Mouse (Mus musculus) right cerebral cortex, adult 18-20 months (tissue): ENCODE data around the gene Hephl1.
"Not testable (repeated sequence)": the region's sequence is repeated elsewhere in the genome, so short reads cannot be mapped to it uniquely, and the experiment has no call there.

Source experiments
- DNase-seq: peaks from one replicate; pipeline ENCODE4 v3.0.0; 2022; ENCODE audit warnings: mixed read lengths

The Hephl1 gene

DNA sequence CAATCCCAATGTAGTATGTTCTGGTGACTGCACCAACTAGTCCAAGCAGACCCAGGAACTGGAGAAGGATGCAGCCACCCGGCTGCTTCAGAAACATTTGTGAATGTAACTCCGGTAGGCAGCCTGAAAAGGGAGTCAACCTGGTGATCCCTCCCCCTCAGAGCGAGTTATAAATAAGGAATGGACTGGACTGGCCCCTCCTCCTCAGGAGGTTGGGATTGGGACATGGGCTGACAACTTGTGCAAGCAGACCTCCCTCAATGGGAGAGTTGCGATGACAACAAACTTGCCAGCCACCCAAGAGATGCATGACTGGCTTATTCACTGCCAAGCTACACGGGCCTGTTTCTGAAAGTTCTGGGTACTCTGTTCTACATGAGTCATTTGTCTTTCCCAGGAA is at the start of gene Hephl1:
Gene Hephl1 (minus strand): TSS at position 101 of the 400 bp plus-strand sequence.
- DNase-seq: no peak

GRCm38 (mm10) chr9:15149246-15149926 is 37.5 kb upstream of the Hephl1 start:
- DNase-seq: no peak

- DNase-seq: no peak
These were observed 28.6 kb upstream of the Hephl1 start for GRCm38 (mm10) chr9:15140546-15140945.

DNA sequence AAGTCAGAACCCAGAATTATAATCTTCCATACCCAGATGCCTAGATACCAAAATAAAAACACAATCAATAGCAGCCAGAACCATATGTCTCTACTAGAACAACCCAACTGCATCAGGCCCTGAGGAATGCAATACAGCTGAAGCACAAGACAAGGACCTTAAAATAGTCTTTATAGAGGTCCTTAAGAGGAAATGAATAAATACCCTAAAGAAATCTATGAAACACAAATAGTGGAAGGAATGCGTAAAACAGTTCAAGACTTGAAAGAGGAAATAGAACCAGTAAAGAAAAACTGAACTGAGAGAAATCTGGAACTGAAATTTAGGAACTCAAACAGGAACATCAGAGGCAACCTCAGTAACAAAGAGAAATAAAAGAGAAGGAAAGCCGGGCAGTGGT is 14.0 kb upstream of the Hephl1 start:
- DNase-seq: no peak

DNA sequence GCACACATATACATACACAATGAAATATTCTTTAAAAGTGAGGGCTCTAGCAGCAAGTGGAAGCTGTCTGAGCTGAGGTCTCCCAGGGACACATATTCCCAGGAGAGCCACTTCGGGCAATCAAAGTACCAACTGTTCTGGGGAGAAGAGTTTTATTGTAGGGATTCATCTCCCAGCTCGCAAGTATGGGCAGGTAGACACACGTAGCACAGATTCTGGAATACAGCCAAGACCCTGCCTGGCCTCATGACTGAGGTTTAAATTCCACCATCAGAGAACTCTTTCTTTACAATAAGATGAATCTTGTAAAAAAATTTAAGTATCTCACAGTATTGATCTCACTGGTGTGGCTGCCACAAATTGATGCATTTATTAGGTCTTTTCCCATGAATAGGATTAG is 10.5 kb upstream of the Hephl1 start:
- no peak for DNase-seq

- DNase-seq: no peak
These were observed 9.0 kb upstream of the Hephl1 start for GRCm38 (mm10) chr9:15120841-15121358.

GRCm38 (mm10) chr9:15120209-15120608 is 8.3 kb upstream of the Hephl1 start:
- no peak for DNase-seq

- no peak for DNase-seq
These were observed 7.6 kb upstream of the Hephl1 start for GRCm38 (mm10) chr9:15119515-15119914.

DNA sequence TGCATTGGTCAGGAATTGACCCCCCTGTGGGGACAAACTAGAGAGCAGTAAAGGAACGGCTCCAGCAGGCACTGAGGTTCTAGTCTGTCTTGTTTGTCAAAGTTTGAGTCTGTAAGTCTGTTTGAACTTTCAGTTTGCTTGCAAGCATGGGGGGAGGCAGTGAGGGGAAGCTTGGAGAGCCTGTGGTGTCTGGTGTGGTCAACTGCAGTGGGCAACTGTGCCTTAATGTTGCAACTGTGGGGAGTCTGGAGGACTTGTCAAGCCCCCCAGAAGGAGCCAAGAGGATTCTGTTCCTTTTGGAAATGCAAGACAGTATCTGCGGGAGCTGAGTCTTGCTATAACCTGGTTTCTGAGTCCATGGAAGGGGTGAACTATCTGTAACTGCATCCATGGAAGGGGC is 4.3 kb upstream of the Hephl1 start:
- no peak for DNase-seq

DNA sequence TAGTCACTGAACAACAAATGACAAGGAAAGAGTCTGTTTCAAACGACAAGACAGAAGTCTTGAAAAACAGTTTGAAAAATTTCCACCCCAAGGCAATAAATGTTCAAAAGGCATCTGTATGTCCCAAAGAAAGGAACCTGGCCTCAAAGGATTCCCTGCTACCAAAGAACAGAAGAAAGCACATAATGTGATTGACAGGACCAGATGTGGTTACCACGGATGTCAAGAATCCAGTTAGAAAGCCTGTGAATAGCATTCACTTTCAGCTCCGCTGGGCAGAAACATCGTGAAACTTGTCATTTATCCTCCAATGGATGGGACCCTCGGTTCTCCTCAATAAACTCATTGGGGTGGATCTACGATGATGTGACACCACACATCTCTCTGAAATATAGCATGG is 2.2 kb upstream of the Hephl1 start:
- no peak for DNase-seq

GRCm38 (mm10) chr9:15108101-15108500 is 3.8 kb downstream of the Hephl1 start:
- no peak for DNase-seq

DNA sequence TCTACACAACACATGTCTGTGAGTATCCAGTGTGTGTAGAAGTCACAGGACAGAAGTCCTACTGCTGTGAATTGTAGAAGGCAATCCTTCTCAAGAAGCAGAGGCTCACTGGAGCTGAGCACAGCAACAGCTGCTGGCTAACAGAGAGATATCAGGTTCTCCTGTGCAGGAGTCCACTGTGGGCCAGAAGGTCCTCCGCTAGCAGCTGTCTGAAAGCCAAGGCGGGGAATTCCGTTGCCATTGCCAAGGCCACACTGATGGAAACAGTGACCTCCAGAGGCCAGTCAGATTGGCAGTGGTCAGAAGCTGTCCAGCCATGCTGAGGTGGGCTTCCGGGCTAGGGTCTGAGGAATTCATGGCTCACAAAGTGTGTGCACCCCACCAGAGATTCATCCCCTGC is 6.8 kb downstream of the Hephl1 start:
- no peak for DNase-seq

GRCm38 (mm10) chr9:15103579-15104300 is 8.2 kb downstream of the Hephl1 start:
- no peak for DNase-seq

DNA sequence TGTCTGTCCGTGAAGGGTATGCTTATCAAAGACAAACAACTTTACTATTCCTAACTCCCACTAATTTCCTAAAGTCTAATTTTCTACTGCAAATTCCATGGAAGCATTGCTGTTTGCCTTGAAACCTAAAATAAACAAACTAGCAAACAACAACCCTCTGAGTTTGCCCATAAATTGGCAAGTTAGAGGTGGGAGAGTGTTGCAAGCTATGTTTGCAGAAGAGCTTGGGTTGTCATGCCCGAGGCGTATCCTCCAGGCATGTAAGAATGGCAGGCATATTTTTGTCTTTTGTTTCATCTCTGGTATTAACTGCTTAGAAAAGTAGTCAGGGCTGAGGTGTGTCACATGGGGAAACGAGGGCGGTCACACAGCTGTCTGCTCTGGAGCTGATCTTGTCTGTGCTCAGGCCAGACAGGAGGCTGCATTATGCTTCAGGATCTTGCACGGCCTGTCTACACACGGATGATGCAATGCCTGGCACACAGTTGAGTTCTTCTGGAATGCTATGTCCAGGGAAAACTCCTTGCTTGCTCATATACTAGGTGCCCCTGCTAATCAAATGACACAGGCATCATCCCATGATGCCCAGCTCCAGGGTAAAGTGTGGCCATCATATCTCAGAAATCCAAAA is 10.3 kb downstream of the Hephl1 start:
- DNase-seq: no peak

GRCm38 (mm10) chr9:15098421-15098820 is 13.5 kb downstream of the Hephl1 start:
- DNase-seq: not testable (repeated sequence)

GRCm38 (mm10) chr9:15097172-15097571 is 14.7 kb downstream of the Hephl1 start:
- DNase-seq: no peak

- DNase-seq: no peak
These were observed 15.7 kb downstream of the Hephl1 start for GRCm38 (mm10) chr9:15096161-15096560.

- no peak for DNase-seq
These were observed 16.7 kb downstream of the Hephl1 start for GRCm38 (mm10) chr9:15095206-15095605.

DNA sequence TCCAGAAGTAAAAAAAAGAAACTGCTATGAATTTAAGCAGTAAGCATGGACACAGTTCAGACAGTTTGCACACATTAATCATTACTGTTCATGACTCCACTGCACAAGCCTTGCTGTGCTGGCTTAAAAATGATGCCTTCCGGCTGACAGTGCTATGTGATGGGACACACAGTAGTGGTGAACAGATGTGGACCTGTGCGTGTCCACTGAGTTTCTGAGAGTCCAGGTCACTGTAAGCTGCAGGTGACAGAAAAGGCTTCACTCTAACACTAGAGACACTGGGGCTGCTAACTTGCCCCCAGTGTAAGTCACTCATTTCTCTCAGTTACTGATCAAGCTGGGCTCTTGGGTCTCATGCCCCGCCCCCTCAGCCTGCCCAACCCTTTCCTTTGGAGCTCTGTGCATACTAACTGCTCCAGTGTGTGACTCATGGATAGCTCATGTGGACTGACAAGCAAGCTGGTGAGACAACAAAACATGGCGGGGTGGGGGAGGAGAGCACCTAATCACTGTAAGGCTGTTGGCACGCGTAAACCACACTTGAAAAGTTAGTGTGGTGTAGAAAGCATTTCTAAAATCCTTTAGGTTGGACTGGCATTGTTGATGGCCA is 43.1 kb downstream of the Hephl1 start:
- peak; percentile 19 for DNase-seq

GRCm38 (mm10) chr9:15067995-15068685 is 43.8 kb downstream of the Hephl1 start:
- DNase-seq: no peak

GRCm38 (mm10) chr9:15064176-15064575 is 47.7 kb downstream of the Hephl1 start:
- no peak for DNase-seq

DNA sequence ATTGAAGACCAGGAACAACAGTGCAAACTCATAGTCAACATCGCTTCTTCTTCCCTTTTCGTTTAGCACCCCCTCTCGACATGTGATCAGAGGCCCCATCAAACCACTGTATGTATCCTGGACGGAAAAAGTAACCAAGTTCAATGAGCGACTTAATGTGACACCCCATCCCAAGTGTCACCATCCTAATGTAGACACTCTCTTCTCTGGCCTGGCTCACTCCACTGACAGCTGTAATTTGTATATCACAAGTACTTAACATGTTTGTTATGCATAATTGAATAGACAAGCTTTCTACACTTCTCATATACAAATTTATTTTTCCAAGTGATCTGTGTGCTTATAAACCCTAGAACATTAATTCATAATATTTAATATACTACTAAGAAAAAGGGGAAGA is 51.1 kb downstream of the Hephl1 start:
- no peak for DNase-seq

DNA sequence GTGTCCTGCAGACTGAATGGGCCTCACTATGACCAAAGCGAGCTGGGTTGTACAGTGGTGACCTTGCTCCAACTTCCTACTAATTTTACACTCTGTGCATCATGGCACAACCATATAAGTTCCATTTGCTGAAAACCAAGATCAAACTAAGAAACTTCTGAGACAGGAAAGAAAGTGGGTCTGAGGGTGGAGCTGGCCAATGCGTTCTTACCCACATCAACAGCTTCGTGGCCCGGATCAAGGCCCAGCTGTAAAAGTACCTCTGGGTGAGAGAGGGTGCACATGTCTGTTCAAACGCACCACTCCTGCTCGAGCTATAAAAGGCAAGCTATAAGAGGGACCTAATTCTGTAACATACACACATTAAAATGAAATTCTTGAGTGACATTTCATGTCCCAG is 51.9 kb downstream of the Hephl1 start:
- DNase-seq: no peak
